In the genomic region with DNA sequence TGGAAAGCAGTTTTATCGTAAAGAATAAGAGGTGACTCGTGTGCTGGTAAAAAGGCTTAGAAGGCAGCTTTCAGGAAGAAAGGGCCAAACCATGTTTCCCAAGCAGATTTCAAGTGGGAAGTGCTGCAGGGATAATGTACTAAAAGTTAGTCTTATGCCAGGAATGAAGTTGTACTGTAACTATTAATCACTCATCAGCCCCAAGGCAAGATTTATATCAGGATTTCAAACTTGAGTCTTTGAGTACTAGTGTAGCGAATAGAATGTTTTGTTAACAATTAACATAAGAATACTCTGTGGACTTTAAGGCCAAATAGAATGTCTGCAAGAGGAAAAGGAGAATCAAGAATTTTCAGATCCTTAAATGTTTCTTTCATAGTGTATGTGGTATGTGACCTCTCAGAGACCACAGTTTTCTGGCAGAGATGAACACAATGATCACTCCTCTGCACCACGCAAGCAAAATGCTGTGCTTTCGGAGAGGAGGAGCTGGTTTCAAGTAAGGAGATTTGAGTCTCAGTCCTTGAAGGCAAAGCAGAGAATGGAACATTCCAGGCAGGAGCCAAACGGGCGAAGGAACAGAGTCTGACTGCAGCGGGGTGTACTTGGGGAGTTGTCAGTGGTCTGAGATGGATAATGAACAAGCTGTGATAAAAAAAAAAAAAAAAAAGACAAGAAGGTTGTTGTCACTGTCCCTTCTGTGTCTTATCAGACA, we compare ENCODE assay signal across 12 mouse cellular contexts. TPM values are rescaled to one million over a fixed set of nuclear protein-coding genes. Genes with fewer than 3 reads are reported as not detected.
A peak's percentile ranks its signal among the peaks of the same experiment; 100 is the strongest.
DNase-seq lines count a peak whose midpoint lies in the region; ATAC-seq and TF ChIP-seq lines count a peak whose summit lies in the region.
"Had no signal": no experiment of that assay in that cellular context is flagged by ENCODE, and none has a peak within 500 bp of the region (broad histone marks: within the 10 kb centered on the region; RNA-seq: fewer than 3 reads in every experiment).

No protein-coding gene starts in this region.

- TF ChIP-seq CTCF in lung, embryonic 14.5 days (IDR thresholded peaks at IDR 0.05; ENCODE audit: low read depth) = no peak
- no peak for TF ChIP-seq CTCF in embryonic fibroblast, embryonic 13.5 days (IDR thresholded peaks at IDR 0.05; ENCODE audit: borderline replicate concordance, insufficient read depth, low read length)

- H3K9me3 ChIP-seq in lung, embryonic 14.5 days (ENCODE audit: low read depth, low read length) = no peaks in the 10 kb centered on the region
- H3K9me3 ChIP-seq in kidney, embryonic 14.5 days (ENCODE audit: control insufficient read depth, low read length) = no peaks in the 10 kb centered on the region
- H3K9me3 ChIP-seq in stomach, embryonic 16.5 days (replicated peaks; ENCODE audit: control insufficient read depth, low read length) = no peaks in the 10 kb centered on the region
- H3K9me3 ChIP-seq: lung, embryonic 15.5 days had no signal

- DNase-seq in lung, embryonic 14.5 days = peak; percentile 21
- no peak for DNase-seq in lung, postnatal 36 days
- DNase-seq in thymus, postnatal 0 days (ENCODE audit: low spot score) = no peak
- no peak for DNase-seq in gastrocnemius, postnatal 14 days
- DNase-seq: adrenal gland, adult 2 months; heart, adult 2 months; heart, postnatal 14 days had no signal

- no peak for ATAC-seq in lung, embryonic 14.5 days (ENCODE audit: insufficient read depth)
- peak; percentile 35; the same call in 1 of the 2 replicates for ATAC-seq in kidney, embryonic 14.5 days (ENCODE audit: low FRiP score, low TSS enrichment)
- peak; percentile 29; the same call in 1 of the 2 replicates for ATAC-seq in stomach, embryonic 16.5 days (ENCODE audit: insufficient read depth, low FRiP score)

- H3K36me3 ChIP-seq in lung, embryonic 14.5 days (ENCODE audit: insufficient read depth) = no peaks in the 10 kb centered on the region
- H3K36me3 ChIP-seq in kidney, embryonic 14.5 days (ENCODE audit: control insufficient read depth, insufficient read depth, low read length) = no peaks in the 10 kb centered on the region
- H3K36me3 ChIP-seq in stomach, embryonic 16.5 days (ENCODE audit: control insufficient read depth, insufficient read depth, low read length) = no peaks in the 10 kb centered on the region
- H3K36me3 ChIP-seq: lung, embryonic 15.5 days had no signal

- H3K4me3 ChIP-seq in lung, embryonic 14.5 days (ENCODE audit: low read depth, low read length) = no peak overlapping the region
- H3K4me3 ChIP-seq in embryonic fibroblast, embryonic 13.5 days (ENCODE audit: insufficient read depth, low read length) = no peak overlapping the region
- no peak overlapping the region for H3K4me3 ChIP-seq in kidney, embryonic 14.5 days (ENCODE audit: low read length)
- H3K4me3 ChIP-seq in stomach, embryonic 16.5 days (replicated peaks; ENCODE audit: low read length) = no peak overlapping the region
- H3K4me3 ChIP-seq: heart, adult 2 months; lung, embryonic 15.5 days had no signal

- no peaks in the 10 kb centered on the region for H3K27me3 ChIP-seq in lung, embryonic 14.5 days (ENCODE audit: insufficient read depth, low read length)
- no peaks in the 10 kb centered on the region for H3K27me3 ChIP-seq in kidney, embryonic 14.5 days (ENCODE audit: control insufficient read depth, insufficient read depth, low read length)
- no peaks in the 10 kb centered on the region for H3K27me3 ChIP-seq in stomach, embryonic 16.5 days (ENCODE audit: control insufficient read depth, insufficient read depth, low read length)
- H3K27me3 ChIP-seq: lung, embryonic 15.5 days had no signal

- no peak overlapping the region for H3K9ac ChIP-seq in lung, embryonic 14.5 days
- H3K9ac ChIP-seq in kidney, embryonic 14.5 days (ENCODE audit: low read depth, low read length) = no peak overlapping the region
- H3K9ac ChIP-seq in stomach, embryonic 16.5 days (ENCODE audit: low read length) = no peak overlapping the region
- H3K9ac ChIP-seq: lung, embryonic 15.5 days had no signal

- no peak for TF ChIP-seq POLR2A in embryonic fibroblast, embryonic 13.5 days (IDR thresholded peaks at IDR 0.05; ENCODE audit: low read depth, low read length)

- H3K27ac ChIP-seq in lung, embryonic 14.5 days (ENCODE audit: low read depth) = no peak overlapping the region
- peak overlapping the region; percentile 61 for H3K27ac ChIP-seq in embryonic fibroblast, embryonic 13.5 days (ENCODE audit: insufficient read depth, low read length)
- H3K27ac ChIP-seq in kidney, embryonic 14.5 days (ENCODE audit: low read depth, low read length) = peak overlapping the region; percentile 62
- peak overlapping the region; percentile 21; the same call in 1 of the 2 replicates for H3K27ac ChIP-seq in stomach, embryonic 16.5 days (ENCODE audit: low read length)
- H3K27ac ChIP-seq: heart, adult 2 months; lung, embryonic 15.5 days had no signal

- intact Hi-C loops in gastrocnemius, postnatal 14 days (cut with DNase I; ENCODE audit: low total_unique reads) = no loop called here

- 56% methylated on average over 8 of the region's 8 CpGs for WGBS in lung, embryonic 14.5 days
- 48% methylated on average over 8 of the region's 8 CpGs for WGBS in kidney, embryonic 14.5 days
- 54% methylated on average over 8 of the region's 8 CpGs for WGBS in stomach, embryonic 16.5 days

- no peak overlapping the region for H3K4me2 ChIP-seq in lung, embryonic 14.5 days
- H3K4me2 ChIP-seq in kidney, embryonic 14.5 days (replicated peaks; ENCODE audit: low read depth, low read length) = no peak overlapping the region
- H3K4me2 ChIP-seq in stomach, embryonic 16.5 days (ENCODE audit: low read depth, low read length) = no peak overlapping the region
- H3K4me2 ChIP-seq: lung, embryonic 15.5 days; midbrain, embryonic 11.5 days had no signal

- H3K4me1 ChIP-seq in lung, embryonic 14.5 days (ENCODE audit: insufficient read depth) = no peaks in the 10 kb centered on the region
- H3K4me1 ChIP-seq in embryonic fibroblast, embryonic 13.5 days (ENCODE audit: control insufficient read depth, insufficient read depth, low read length) = peaks cover 9% of the 10 kb centered on the region
- H3K4me1 ChIP-seq in kidney, embryonic 14.5 days (ENCODE audit: control insufficient read depth, insufficient read depth, low read length) = no peaks in the 10 kb centered on the region
- H3K4me1 ChIP-seq in stomach, embryonic 16.5 days (ENCODE audit: control insufficient read depth, insufficient read depth, low read length) = no peaks in the 10 kb centered on the region
- H3K4me1 ChIP-seq: lung, embryonic 15.5 days had no signal

RNA-seq across cellular contexts. Expression of a gene that starts 21.9 kb away (rescaled TPM):
- polyA plus RNA-seq in lung, embryonic 14.5 days (2014; fragmentation: Nextera tagmentation; extraction: Ambion mirVana) = 4.4 and 4.6 TPM in 2 replicates
- 68.1 and 81.6 TPM in 2 replicates for polyA plus RNA-seq in embryonic fibroblast, embryonic 13.5 days (2011; ENCODE audit: insufficient read length, low read depth, missing spikeins)
- polyA plus RNA-seq in kidney, embryonic 14.5 days (2014; fragmentation: Nextera tagmentation; extraction: Ambion mirVana) = 3.1 and 5.9 TPM in 2 replicates
- polyA plus RNA-seq in stomach, embryonic 16.5 days (2015; fragmentation: Nextera tagmentation; extraction: Ambion mirVana) = 22.7 and 25.0 TPM in 2 replicates
- polyA plus RNA-seq in thymus, postnatal 0 days (2015; fragmentation: Nextera tagmentation; extraction: Ambion mirVana) = 10.9 and 12.6 TPM in 2 replicates
- total RNA-seq in gastrocnemius, postnatal 14 days (2021) = 10 to 100 TPM; 25.0 to 29.4 TPM

RNA-seq across cellular contexts. Expression of a gene that starts 48.3 kb away (rescaled TPM):
- polyA plus RNA-seq in lung, embryonic 14.5 days (2014; fragmentation: Nextera tagmentation; extraction: Ambion mirVana) = 86.1 and 89.7 TPM in 2 replicates
- 80.0 and 96.5 TPM in 2 replicates for polyA plus RNA-seq in embryonic fibroblast, embryonic 13.5 days (2011; ENCODE audit: insufficient read length, low read depth, missing spikeins)
- polyA plus RNA-seq in kidney, embryonic 14.5 days (2014; fragmentation: Nextera tagmentation; extraction: Ambion mirVana) = 82.7 and 105 TPM in 2 replicates
- 69.9 and 74.1 TPM in 2 replicates for polyA plus RNA-seq in stomach, embryonic 16.5 days (2015; fragmentation: Nextera tagmentation; extraction: Ambion mirVana)
- polyA plus RNA-seq in thymus, postnatal 0 days (2015; fragmentation: Nextera tagmentation; extraction: Ambion mirVana) = 65.0 and 67.6 TPM in 2 replicates
- total RNA-seq in gastrocnemius, postnatal 14 days (2021) = 10 to 100 TPM; 17.9 to 19.7 TPM
